ENCODE assay signal across 8 mouse cellular contexts in the genomic region with DNA sequence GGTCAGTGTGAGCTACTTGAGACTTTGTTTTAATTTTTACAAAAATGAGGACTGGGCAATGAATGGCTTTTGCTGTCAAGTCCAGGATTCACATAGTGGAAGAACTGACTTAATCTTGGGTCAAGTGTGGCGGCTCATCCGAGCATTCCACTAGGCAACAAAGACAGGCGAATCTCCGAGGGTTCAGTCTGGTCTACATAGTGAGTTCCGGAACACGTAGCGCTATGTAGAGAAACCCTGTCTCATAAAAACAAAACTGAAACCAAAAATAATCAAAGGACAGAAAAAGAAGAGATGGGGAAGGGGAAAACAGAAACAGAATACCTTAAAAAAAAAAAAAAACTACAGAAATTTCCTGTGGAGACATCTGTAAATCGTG. TPM values are rescaled to one million over a fixed set of nuclear protein-coding genes. Genes with fewer than 3 reads are reported as not detected.
DNase-seq lines count a peak whose midpoint lies in the region; ATAC-seq and TF ChIP-seq lines count a peak whose summit lies in the region.

No protein-coding gene starts in this region.

- H3K36me3 ChIP-seq in heart, adult 2 months (ENCODE audit: control insufficient read depth, insufficient read depth, low read length) = no peaks in the 10 kb centered on the region
- no peaks in the 10 kb centered on the region for H3K36me3 ChIP-seq in forebrain, embryonic 13.5 days (ENCODE audit: poor library complexity, severe bottlenecking)
- H3K36me3 ChIP-seq in liver, embryonic 12.5 days = no peaks in the 10 kb centered on the region

- no peak for DNase-seq in heart, adult 2 months
- DNase-seq in heart, postnatal 4 days = no peak
- DNase-seq in B cell, adult 2 months = peak; percentile 30 to 32
- peak; percentile 28 for DNase-seq in thymus, postnatal 25 days
- no peak for DNase-seq in left cerebral cortex, adult 11 months (ENCODE audit: low spot score)
- DNase-seq in frontal cortex, postnatal 10 days (ENCODE audit: low spot score in 2 of 2) = no peak

- H3K4me3 ChIP-seq in heart, adult 2 months = peak overlapping the region; percentile 66
- H3K4me3 ChIP-seq in forebrain, embryonic 13.5 days = peak overlapping the region; percentile 72
- peak overlapping the region; percentile 79 for H3K4me3 ChIP-seq in liver, embryonic 12.5 days

- no peak overlapping the region for H3K4me2 ChIP-seq in forebrain, embryonic 13.5 days
- peak overlapping the region; percentile 85 for H3K4me2 ChIP-seq in liver, embryonic 12.5 days

- TF ChIP-seq EP300 in heart, adult 2 months (IDR thresholded peaks at IDR 0.05; ENCODE audit: insufficient read depth, low read depth, low read length) = no peak

- H3K9ac ChIP-seq in heart, adult 2 months (ENCODE audit: low read depth, low read length) = no peak overlapping the region; the same call in 1 of the 2 replicates
- no peak overlapping the region for H3K9ac ChIP-seq in forebrain, embryonic 13.5 days
- H3K9ac ChIP-seq in liver, embryonic 12.5 days = peak overlapping the region; percentile 75; the same call in 1 of the 2 replicates

- peaks cover 1% of the 10 kb centered on the region; the same call in 1 of the 2 replicates for H3K4me1 ChIP-seq in heart, adult 2 months (ENCODE audit: control insufficient read depth, insufficient read depth, low read length)
- 0 out of 2 replicates have a peak, but pooled peaks cover 3% of the 10 kb centered on the region for H3K4me1 ChIP-seq in forebrain, embryonic 13.5 days
- H3K4me1 ChIP-seq in liver, embryonic 12.5 days = peaks cover 20% of the 10 kb centered on the region

- no peaks in the 10 kb centered on the region for H3K27me3 ChIP-seq in heart, adult 2 months (ENCODE audit: control insufficient read depth, insufficient read depth, low read length)
- H3K27me3 ChIP-seq in forebrain, embryonic 13.5 days = peaks cover 16% of the 10 kb centered on the region
- peaks cover 16% of the 10 kb centered on the region for H3K27me3 ChIP-seq in liver, embryonic 12.5 days (replicated peaks)

- 33% methylated on average over 8 of the region's 8 CpGs for WGBS in heart, adult 2 months
- 55% methylated on average over 8 of the region's 8 CpGs for whole genome bisulfite sequencing in forebrain, embryonic 13.5 days
- WGBS in liver, embryonic 12.5 days (ENCODE audit: insufficient replicate concordance) = 41% methylated on average over 8 of the region's 8 CpGs

- H3K9me3 ChIP-seq in forebrain, embryonic 13.5 days (replicated peaks) = no peaks in the 10 kb centered on the region
- H3K9me3 ChIP-seq in liver, embryonic 12.5 days (replicated peaks) = no peaks in the 10 kb centered on the region

- no peak for ATAC-seq in forebrain, embryonic 13.5 days
- no peak for ATAC-seq in liver, embryonic 12.5 days

- no peaks in the 10 kb centered on the region for H3K79me2 ChIP-seq in heart, adult 2 months (replicated peaks; ENCODE audit: control insufficient read depth, insufficient read depth, low read length)

- no peak for TF ChIP-seq POLR2A in heart, adult 2 months (IDR thresholded peaks at IDR 0.05; ENCODE audit: insufficient read depth, low read depth, low read length)

- no peak for TF ChIP-seq CTCF in heart, adult 2 months (IDR thresholded peaks at IDR 0.05)

- intact Hi-C loops in heart, adult 2 months (cut with DNase I) = no loop called here

- peak overlapping the region; percentile 79 for H3K27ac ChIP-seq in heart, adult 2 months
- no peak overlapping the region for H3K27ac ChIP-seq in forebrain, embryonic 13.5 days
- no peak overlapping the region for H3K27ac ChIP-seq in liver, embryonic 12.5 days

RNA-seq across cellular contexts. Expression of a gene that starts 0.6 kb away (rescaled TPM):
- 10 to 100 TPM; 21.0 to 26.2 TPM for total RNA-seq in heart, adult 2 months (2021)
- 42.6 and 43.4 TPM in 2 replicates for polyA plus RNA-seq in heart, adult 2 months (2012; rRNA removed)
- total RNA-seq in heart, postnatal 4 days (2021) = 10 to 100 TPM; 20.5 to 22.6 TPM
- polyA plus RNA-seq in forebrain, embryonic 13.5 days (2015; fragmentation: Nextera tagmentation; extraction: Ambion mirVana) = 13.4 and 15.5 TPM in 2 replicates
- polyA plus RNA-seq in liver, embryonic 12.5 days (2016; fragmentation: Nextera tagmentation; extraction: Ambion mirVana) = 18.1 TPM in 2 replicates

RNA-seq across cellular contexts. Expression of a gene that starts 41.2 kb away (rescaled TPM):
- total RNA-seq in heart, adult 2 months (2021) = not detected
- not detected in 2 replicates for polyA plus RNA-seq in heart, adult 2 months (2012; rRNA removed)
- total RNA-seq in heart, postnatal 4 days (2021) = not detected
- polyA plus RNA-seq in forebrain, embryonic 13.5 days (2015; fragmentation: Nextera tagmentation; extraction: Ambion mirVana) = 0.17 TPM in 1 of 2 replicates, not detected in the other
- polyA plus RNA-seq in liver, embryonic 12.5 days (2016; fragmentation: Nextera tagmentation; extraction: Ambion mirVana) = not detected in 2 replicates

Comparison
In these comparisons a context has a peak if more than half of its experiments do, and no peak if none do; other contexts are left out.
1. DNase-seq: peak in B cell, adult 2 months (2 of 2) and thymus, postnatal 25 days (single experiment); none in heart, adult 2 months (0 of 2), heart, postnatal 4 days (single experiment), left cerebral cortex, adult 11 months (single experiment) and frontal cortex, postnatal 10 days (0 of 2).
2. Peak in every context shown above with its lines, with median percentiles within 50 percentile points of each other: H3K4me3 ChIP-seq.